Mouse (Mus musculus) heart, postnatal 4 days (tissue): ENCODE data around the gene S100a9. TPM values are rescaled to one million over a fixed set of nuclear protein-coding genes. Genes with fewer than 3 reads are reported as not detected.
A peak's percentile ranks its signal among the peaks of the same experiment; 100 is the strongest.

Source experiments
- DNase-seq: peaks from one replicate; pipeline ENCODE4 v3.0.0; 2021
- total RNA-seq, 2 experiments: library from RNA; stranded (reverse); gene quantifications; 2 replicates each; pipeline ENCODE4 v1.2.3; 2021

The S100a9 gene
- total RNA-seq, result 10 to 100 TPM in 1 of 2 experiments, 1 to 10 TPM in 1; 8.1 to 14.6 TPM

DNA sequence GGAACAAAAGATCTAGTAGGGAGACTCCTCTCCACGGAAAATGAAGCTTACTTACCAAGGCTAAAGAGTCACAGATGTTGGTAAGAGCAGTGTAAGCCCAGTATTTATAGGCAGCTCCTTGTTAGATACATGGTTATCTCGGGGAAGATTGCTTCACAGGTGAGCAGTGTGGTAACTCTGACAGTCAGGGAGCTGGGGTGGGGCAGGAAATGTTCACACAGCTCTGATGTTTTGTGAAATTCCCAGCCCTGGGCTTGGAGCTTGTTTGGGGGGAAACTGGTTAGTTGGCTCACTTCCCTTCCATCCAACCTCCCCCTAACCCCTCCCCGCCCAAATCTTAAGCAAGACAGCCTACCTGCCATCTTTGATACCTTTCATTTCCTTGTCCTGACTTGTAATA lies at the start of gene S100a9:
S100a9 (minus strand) TSS at position 109 of the 400 bp plus-strand sequence.
- no peak for DNase-seq

DNA sequence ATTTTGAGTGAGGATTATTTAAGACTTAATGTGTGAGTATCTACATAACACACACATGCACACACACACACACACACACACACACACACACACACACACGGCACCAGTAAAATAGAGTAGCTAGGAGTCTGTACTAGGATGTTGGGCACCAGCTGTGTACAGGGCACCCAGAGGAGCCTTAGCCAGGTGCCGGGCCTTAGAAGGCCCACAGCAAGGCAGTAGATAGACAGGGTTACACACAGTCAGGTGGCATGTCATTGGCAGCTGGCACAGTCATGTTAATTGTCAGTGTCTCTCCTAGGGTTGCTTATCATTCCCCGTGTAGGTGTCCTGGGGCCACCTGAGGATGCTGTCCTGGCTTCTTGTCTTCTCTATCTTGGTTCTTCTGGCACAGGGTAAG lies 31.1 kb upstream of the S100a9 start, which contains the start of gene Pglyrp4:
Pglyrp4 (plus strand) TSS at position 301 of the 400 bp plus-strand sequence.
- DNase-seq, result no peak

DNA sequence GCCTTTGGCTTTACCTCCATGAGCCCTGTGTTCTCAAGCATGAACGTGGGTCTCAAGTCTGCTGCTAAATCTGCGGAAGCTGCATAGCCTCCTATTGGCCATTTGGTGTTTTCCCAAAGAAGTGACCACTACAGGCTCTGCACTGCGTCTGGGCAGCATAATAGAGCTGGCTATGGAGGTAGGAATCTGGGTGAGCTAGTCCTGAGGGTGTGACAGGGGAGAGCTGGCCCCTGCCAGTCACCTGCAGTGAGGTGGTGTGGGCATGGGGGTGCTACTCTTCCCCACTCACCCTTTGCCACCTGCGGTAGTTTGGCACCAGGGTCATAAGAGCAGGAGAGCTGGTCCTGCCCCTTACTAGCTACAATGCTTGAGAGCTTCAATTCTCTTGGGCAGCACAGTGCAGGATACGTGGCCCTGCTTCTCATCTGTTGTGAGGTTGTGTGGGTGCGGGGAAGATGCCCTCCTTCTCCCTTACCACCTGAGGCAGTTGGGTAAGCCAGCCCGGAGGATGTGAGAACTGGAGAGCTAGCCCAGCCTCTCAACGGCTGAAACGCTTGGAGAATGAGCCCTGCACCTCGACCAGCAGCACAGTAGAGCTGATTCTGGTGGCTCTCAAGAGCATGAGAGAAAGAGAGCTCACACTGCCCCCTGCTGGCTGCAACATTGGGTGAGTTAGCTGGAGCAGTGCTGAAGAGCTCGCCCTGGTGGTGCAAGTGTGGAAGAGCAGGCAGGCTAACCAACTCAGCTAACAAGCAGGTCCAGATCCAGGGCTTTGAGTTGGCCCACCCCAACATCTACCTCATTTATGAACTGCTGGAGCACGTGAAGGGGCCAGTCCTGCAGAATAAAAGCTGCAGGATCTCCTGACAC lies 14.3 kb upstream of the S100a9 start:
- peak; percentile 89 for DNase-seq

DNA sequence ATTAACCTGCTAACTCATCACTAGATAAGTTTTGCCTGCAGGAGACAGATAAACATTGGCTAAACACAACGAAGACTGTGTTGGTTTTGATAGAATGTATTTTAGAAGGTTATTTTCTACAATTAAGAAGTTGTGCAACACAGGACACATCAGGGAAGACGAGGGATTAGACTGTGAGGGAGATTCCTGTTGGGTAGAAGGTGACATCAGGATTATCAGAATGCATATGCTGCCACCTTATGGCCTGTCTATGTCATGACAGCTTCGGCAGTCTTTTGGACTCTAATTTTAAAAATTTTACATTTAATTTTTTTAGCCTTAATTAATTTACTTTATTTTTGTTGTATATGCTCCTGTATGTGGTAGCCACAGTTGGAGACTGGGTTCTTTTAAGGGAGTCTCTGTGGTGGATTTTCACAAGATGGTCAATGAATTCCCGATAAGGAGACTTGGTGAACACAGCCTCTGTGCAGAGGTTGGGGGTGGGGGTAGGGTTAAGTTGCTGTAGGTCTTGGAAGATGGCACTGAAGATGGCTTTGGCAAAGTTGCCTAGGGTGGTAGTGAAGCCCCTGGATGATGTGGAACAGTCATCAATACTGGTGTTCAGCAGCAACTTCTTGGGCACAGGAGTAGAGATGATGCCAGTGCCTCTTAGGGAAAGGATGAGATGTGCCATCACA lies 13.1 kb upstream of the S100a9 start:
- DNase-seq, result peak; percentile 31

DNA sequence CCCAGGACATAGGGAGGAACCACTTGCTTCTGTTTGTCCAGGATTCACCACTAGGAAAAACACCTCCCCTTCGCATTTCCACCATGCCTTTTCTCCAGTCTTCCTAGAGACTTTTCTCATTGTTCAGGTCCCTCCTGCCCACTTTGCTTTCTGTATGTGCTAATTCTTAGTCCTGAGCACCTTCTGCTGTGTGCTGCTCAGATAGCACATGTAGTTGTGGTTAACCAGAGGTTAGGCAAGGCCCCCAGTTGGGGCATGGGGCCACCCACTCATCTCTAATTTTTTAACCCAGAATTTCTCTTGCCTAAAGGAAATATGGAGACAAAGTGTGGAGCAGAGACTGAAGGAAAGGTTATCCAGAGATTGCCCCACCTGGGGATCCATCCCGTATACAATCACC lies 6.7 kb upstream of the S100a9 start:
- no peak for DNase-seq

DNA sequence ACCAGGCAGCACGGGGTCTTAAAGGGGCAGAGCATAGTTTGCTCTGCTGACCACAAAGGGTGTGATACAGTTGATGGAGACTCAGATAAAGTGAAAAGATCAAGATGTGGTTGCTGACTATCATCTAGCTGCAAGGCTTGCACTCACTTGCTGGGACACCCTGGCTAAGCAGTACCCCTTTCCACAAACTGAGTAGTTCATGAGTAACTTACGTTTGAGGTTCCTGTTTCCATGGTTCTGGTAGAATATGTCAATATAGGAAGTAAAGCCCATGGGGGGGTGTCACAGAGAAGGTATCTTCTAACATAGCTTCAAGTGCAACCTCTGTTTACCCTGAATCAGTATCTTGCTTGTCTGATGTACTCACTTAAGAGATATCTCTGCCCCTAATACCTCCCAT lies 2.0 kb downstream of the S100a9 start:
- no peak for DNase-seq

DNA sequence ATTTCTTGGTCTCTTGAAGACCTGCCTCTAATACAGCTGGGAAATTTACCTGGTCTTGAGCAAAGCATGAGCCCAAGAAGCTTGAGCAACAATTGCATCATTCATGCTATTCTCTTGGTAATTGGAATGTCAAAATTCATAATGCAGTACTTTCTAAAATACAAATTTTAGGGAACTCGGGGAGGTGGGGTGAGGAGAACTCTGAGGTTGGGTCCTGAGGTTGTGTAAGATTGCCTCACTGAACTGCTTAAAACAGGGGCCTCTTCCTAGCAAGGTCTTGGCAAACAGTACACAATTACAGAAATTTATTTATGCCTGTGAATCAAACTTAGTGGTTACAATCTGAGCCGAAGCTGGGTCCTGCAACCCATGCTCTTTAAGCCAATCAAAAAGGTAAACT lies 8.7 kb downstream of the S100a9 start:
- no peak for DNase-seq

DNA sequence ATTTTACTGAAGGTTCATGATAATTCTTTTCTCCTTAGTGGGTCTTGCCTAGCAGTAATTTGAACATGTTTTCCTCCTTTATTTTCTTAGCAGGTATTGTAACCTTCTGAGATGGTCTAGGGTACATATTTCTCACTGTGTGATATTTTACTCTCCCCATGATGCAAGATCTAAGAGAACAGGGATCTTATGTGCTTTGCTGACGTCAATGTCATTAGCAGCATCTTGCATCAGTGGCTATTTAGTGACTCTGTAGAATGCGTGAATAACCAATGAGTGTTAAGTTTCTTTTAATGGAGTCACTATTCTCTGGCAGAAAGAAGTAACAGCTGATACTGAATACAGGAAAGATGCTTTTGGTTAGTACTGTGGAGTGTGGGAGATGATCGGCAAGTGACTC lies 11.6 kb downstream of the S100a9 start:
- no peak for DNase-seq

DNA sequence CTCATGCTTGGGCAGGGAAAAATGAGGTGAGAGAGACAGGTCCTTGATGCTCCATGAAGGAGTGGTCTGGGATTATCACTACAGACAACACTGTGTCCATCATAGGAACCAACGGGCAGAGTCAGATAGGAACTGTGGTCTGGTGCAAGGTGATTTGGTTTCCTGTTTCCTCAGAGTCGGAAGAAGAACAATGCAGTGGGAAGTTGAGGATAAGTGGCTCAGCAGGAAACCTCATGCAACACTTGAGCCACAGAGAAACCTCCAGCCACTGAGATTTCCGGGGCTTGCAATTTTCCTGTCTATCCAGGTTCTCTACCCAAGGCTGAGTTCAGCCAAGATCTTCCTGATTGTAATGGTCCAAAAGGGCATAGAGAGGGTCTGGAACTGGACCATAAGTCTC lies 16.9 kb downstream of the S100a9 start:
- DNase-seq, result no peak

DNA sequence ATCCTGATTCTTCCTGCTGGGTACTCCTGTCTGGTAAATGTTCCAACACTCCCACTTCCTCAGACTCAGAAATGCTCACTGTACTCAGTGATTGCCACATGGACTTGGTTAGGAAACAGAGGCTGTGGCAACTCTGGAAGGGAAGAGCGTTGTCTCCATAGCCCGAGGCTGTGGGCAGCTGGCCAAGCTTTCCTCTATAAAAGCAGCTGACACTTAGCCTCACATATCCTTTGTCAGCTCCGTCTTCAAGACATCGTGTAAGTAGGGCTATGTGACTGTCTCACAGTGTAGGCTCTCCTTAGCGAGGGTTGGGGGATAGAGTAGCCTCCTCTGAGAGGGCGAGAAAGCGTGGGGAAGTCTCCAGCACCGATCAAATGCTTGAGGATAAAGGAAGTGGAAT lies 26.7 kb downstream of the S100a9 start, which contains the start of gene S100a8:
S100a8 (plus strand) TSS at position 133 of the 400 bp plus-strand sequence.
- peak; percentile 10 for DNase-seq

DNA sequence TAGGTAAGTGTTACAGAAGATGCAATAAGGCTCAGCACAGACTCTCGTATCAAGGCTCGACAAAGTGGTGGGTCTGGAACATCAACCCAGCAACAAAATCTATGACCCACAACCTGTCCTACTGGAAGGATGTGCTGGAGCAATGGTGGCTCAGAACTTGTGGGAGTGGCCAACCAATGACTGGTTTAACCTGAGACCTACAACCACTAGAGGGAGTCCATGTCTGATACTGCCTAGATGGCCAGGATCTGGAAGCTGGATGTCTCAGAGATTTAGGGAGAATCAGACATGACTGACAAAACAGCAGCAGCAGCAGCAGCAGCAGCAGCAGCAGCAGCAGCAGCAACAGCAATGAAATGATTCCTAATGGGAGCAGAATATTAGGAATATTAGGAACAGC lies 31.3 kb downstream of the S100a9 start:
- DNase-seq, result no peak

DNA sequence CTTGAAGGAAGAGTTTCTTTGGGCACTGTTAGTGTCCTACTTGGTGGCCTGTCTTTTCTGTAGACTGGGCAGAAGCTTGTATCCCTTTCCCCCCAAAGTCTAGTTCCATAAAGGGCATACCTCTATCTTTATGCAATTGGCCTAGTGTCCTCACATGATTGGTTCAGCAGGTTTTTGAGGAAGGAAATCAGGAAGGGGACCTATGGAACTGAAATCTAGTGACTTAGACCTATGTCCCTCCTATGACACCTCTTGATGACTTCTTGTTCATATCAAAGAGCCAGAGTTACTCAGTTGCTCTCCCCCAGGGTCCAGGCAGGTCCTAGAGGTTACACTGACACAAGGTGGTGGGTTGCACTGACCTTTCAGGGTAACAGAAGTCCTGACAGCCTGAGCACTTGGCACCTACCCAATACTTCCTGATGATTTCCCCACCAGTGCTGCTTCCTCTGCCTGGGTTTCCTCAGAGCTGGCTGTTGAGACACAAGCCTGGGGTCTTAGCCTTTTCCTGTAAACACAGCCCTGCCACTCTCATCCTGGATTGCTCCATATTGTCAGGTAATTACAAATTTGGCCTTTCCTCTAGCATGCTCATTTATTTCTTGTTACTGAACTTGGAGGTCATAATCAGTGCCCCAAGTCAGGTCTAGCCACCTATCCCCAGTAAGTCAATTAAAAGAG lies 36.0 kb downstream of the S100a9 start:
- no peak for DNase-seq

DNA sequence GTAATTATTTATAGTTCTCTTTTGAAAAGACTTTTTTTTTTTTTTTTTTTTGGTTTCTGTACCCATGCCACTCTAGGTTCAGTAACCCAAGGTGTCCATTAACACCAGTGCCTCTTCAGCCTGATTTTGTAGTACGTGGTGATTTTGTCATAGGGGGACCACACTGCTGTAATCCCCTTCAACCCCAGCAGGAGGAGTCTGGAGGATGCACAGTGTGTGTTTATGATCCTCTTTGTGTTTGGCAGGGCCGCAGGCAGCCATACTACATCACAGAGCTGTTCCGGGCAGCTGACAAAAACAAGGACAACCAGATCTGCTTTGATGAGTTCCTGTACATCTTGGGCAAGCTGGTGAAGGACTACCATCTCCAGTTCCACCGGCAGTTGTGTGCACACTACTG lies 38.1 kb downstream of the S100a9 start:
- DNase-seq, result peak; percentile 9

DNA sequence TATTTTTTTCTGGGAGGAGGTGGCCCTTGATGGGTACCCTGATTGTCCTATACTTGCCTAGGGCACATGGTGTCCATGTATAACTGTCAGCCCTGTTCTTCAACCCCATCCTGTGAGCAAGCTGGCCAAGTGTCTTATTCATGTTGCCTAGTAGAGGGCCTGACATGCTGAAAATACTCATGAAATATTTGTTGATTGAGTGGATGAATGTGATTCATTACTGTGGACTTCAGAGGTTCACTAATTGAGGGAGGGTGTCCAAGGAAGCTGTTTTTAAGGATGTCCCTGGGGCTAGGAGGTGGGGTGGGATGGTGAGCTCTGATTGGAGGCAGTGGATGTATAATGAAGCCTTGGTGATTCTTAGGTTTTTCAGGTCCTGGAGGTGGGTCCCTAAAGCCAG lies 41.8 kb downstream of the S100a9 start, which contains the start of gene S100a7a:
S100a7a (plus strand) TSS at position 301 of the 400 bp plus-strand sequence.
- no peak for DNase-seq

DNA sequence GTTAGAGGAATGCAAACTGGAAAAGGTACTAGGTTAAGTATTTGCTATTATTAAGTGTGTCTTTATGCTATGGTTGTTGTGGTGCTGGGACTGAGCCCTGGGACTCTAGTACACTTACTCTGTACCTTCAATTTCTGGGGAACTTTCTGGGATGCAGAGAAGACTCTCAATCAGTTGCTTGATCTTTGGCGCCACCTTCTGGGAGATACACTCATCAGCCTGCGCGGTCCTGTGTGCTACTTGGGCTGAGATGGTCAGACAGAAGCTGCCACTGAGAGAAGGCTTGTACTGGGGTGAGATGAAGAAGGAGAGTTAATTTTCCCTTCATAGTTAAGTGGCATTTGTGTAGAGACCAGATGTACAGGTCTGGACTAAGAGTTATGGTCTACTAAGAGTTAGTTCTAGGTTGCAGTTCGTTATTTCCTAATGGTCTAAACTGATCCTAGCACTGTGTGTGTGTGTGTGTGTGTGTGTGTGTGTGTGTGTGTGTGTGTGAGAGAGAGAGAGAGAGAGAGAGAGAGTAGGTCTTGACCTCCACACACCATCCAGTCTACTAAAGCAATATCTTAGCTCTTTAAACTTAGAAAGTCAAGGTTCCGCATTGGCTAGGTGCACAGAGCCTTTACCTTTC lies 42.5 kb downstream of the S100a9 start:
- peak; percentile 80 for DNase-seq

DNA sequence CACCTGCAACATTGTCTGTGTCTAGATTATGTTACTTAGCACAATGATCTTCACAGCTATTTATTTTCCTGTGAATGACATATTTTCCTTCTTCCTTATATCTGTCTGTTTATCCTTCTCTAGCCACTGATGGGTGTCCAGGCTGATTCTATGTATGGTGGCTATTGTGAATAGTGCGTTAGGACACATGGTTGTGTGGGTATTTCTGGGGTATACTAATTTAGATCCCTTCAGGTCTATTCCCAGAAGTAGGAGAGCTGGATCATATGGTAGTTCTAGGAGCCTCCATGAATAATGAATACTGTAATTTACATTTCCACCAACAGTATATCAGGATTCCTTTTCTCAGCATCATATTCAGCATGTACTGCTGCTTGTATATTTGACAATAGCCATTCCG lies 45.7 kb downstream of the S100a9 start:
- no peak for DNase-seq

DNA sequence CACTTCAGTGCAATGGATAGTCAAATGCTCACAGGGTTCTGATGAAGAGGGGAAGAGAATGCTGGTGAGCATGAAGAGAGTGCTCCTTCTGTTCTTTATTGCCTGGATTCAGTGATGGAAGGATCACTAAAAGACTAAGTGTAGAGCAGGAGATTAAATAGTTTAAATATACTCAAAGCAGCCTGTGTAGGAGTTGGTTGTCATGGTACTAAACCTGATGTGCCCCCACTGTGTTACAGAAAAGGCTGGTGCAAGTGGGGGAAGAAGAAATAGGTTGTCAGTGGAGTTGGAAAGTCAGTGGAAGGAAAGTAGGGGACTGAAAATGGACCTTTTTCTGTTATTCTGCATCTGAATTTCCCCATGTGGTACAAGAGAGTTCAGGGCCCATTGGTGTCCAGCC lies 46.5 kb downstream of the S100a9 start:
- DNase-seq, result no peak

DNA sequence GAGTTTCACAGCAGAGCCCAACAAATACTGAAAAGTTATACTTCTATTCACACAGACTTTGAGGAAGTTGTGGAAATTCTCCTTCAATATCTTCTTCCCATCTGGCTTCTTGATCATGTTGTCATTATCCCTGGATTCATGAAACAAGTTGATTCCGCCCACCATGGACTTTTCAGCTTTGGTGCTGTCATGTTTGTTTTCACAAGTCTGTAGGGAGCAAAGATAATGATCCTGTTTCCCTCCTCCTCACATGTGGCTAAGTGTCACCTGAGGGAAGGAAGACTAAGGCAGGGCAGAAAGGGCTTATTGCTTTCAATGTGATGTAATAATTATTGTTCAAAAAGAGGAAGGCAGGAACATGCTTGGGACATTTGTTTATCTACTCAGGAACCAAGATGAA lies 48.2 kb downstream of the S100a9 start:
- DNase-seq, result no peak

DNA sequence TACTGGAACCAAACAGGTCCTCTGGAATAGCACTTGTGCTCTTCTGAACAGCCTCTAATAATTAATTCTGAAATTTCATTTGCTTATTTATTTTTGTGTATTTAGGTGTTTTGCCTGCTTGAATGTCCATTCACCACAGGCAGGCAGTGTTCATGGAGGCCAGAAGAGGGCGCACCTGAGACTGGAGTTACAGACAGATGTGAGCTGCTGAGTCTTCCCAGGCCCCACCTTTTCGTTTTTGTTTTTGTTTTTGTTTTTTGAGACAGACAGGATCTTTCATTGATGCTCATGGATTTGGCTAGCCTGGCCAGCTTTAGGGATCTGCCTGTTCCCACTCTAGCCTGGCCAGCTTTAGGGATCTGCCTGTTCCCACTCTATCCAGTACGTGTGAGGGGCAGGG lies 51.3 kb downstream of the S100a9 start:
- DNase-seq, result peak; percentile 67
